Mouse (Mus musculus): Measurements from ENCODE around the gene Nms.

Nms gene

GRCm38 (mm10) chr1:38938849-38939248 lies at the start of gene Nms:
Nms (plus strand) TSS chr1:38939149.
- DNase-seq (ENCODE audit: low read depth), result no peak

- no peak for DNase-seq (ENCODE audit: low read depth)
Observed at GRCm38 (mm10) chr1:38891444-38891843, 47.5 kb upstream of the Nms start.

GRCm38 (mm10) chr1:38893081-38893480 lies 45.9 kb upstream of the Nms start:
- DNase-seq (ENCODE audit: low read depth), result no peak

GRCm38 (mm10) chr1:38897431-38898248 lies 41.3 kb upstream of the Nms start, which contains the start of gene Chst10:
Chst10 (minus strand) TSS chr1:38898161.
- no peak for DNase-seq (ENCODE audit: low read depth)

- DNase-seq (ENCODE audit: low read depth), result no peak
Observed at GRCm38 (mm10) chr1:38902571-38902970, 36.4 kb upstream of the Nms start.

- DNase-seq (ENCODE audit: low read depth), result no peak
Observed at GRCm38 (mm10) chr1:38903985-38904384, 35.0 kb upstream of the Nms start.

- no peak for DNase-seq (ENCODE audit: low read depth)
Observed at GRCm38 (mm10) chr1:38928996-38929395, 10.0 kb upstream of the Nms start.

GRCm38 (mm10) chr1:38929468-38929867 lies 9.5 kb upstream of the Nms start:
- DNase-seq (ENCODE audit: low read depth), result no peak

GRCm38 (mm10) chr1:38930767-38931166 lies 8.2 kb upstream of the Nms start:
- no peak for DNase-seq (ENCODE audit: low read depth)

- peak; percentile 9 for DNase-seq (ENCODE audit: low read depth)
Observed at GRCm38 (mm10) chr1:38934668-38935067, 4.3 kb upstream of the Nms start.

GRCm38 (mm10) chr1:38936780-38937179 lies 2.2 kb upstream of the Nms start:
- DNase-seq (ENCODE audit: low read depth), result peak; percentile 65

- DNase-seq (ENCODE audit: low read depth), result peak; percentile 77
Observed at GRCm38 (mm10) chr1:38939608-38940007, 659 bp downstream of the Nms start.

GRCm38 (mm10) chr1:38956457-38956856 lies 17.5 kb downstream of the Nms start:
- DNase-seq (ENCODE audit: low read depth), result no peak

GRCm38 (mm10) chr1:38969116-38969515 lies 30.2 kb downstream of the Nms start:
- DNase-seq (ENCODE audit: low read depth), result no peak

GRCm38 (mm10) chr1:38971712-38972111 lies 32.8 kb downstream of the Nms start:
- peak; percentile 20 for DNase-seq (ENCODE audit: low read depth)

- DNase-seq (ENCODE audit: low read depth), result peak; percentile 72
Observed at GRCm38 (mm10) chr1:38972986-38973592, 34.1 kb downstream of the Nms start.

GRCm38 (mm10) chr1:38979953-38980352 lies 41.0 kb downstream of the Nms start:
- peak; percentile 18 for DNase-seq (ENCODE audit: low read depth)

GRCm38 (mm10) chr1:38983870-38984269 lies 44.9 kb downstream of the Nms start:
- DNase-seq (ENCODE audit: low read depth), result no peak

- DNase-seq (ENCODE audit: low read depth), result no peak
Observed at GRCm38 (mm10) chr1:38985308-38985707, 46.4 kb downstream of the Nms start, which contains the start of gene Pdcl3. Pdcl3 (plus strand) TSS chr1:38985608.

- peak; percentile 99 for DNase-seq (ENCODE audit: low read depth)
Observed at GRCm38 (mm10) chr1:38987080-38987864, 48.3 kb downstream of the Nms start.

GRCm38 (mm10) chr1:38987865-38988211 lies 48.9 kb downstream of the Nms start:
- DNase-seq (ENCODE audit: low read depth), result no peak

GRCm38 (mm10) chr1:38988357-38988756 lies 49.4 kb downstream of the Nms start:
- DNase-seq (ENCODE audit: low read depth), result no peak

- DNase-seq (ENCODE audit: low read depth), result peak; percentile 31
Observed at GRCm38 (mm10) chr1:38992365-38992764, 53.4 kb downstream of the Nms start.

Data from NIH3T3 (cell line).